Mouse (Mus musculus): ENCODE results near the gene Capn2.

Capn2 gene

GRCm38 (mm10) chr1:182461261-182461660, 56.1 kb downstream of the Capn2 start:
- no peak for DNase-seq (ENCODE audit: low spot score in 2 of 2)

GRCm38 (mm10) chr1:182460291-182461244, 56.8 kb downstream of the Capn2 start:
- no peak for DNase-seq (ENCODE audit: low spot score in 2 of 2)

GRCm38 (mm10) chr1:182459436-182459835, 58.0 kb downstream of the Capn2 start:
- DNase-seq (ENCODE audit: low spot score in 2 of 2) = no peak

GRCm38 (mm10) chr1:182458556-182458955, 58.9 kb downstream of the Capn2 start:
- DNase-seq (ENCODE audit: low spot score in 2 of 2) = no peak

- no peak for DNase-seq (ENCODE audit: low spot score in 2 of 2)
Observed at GRCm38 (mm10) chr1:182455080-182455479, 62.3 kb downstream of the Capn2 start.

- DNase-seq (ENCODE audit: low spot score in 2 of 2) = no peak
Observed at GRCm38 (mm10) chr1:182452473-182452872, 64.9 kb downstream of the Capn2 start.

- no peak for DNase-seq (ENCODE audit: low spot score in 2 of 2)
Observed at GRCm38 (mm10) chr1:182448276-182449035, 69.0 kb downstream of the Capn2 start.

GRCm38 (mm10) chr1:182444116-182444515, 73.3 kb downstream of the Capn2 start:
- DNase-seq (ENCODE audit: low spot score in 2 of 2) = no peak

GRCm38 (mm10) chr1:182441791-182442473, 75.5 kb downstream of the Capn2 start:
- no peak for DNase-seq (ENCODE audit: low spot score in 2 of 2)

- DNase-seq (ENCODE audit: low spot score in 2 of 2) = no peak
Observed at GRCm38 (mm10) chr1:182439546-182440222, 77.7 kb downstream of the Capn2 start.

- DNase-seq (ENCODE audit: low spot score in 2 of 2) = no peak
Observed at GRCm38 (mm10) chr1:182436746-182437145, 80.7 kb downstream of the Capn2 start.

- no peak for DNase-seq (ENCODE audit: low spot score in 2 of 2)
Observed at GRCm38 (mm10) chr1:182432059-182432458, 85.3 kb downstream of the Capn2 start.

- DNase-seq (ENCODE audit: low spot score in 2 of 2) = no peak
Observed at GRCm38 (mm10) chr1:182430676-182431075, 86.7 kb downstream of the Capn2 start.

- no peak for DNase-seq (ENCODE audit: low spot score in 2 of 2)
Observed at GRCm38 (mm10) chr1:182429826-182430225, 87.6 kb downstream of the Capn2 start.

- DNase-seq (ENCODE audit: low spot score in 2 of 2) = no peak
Observed at GRCm38 (mm10) chr1:182427426-182427825, 90.0 kb downstream of the Capn2 start.

GRCm38 (mm10) chr1:182426444-182426843, 91.0 kb downstream of the Capn2 start:
- DNase-seq (ENCODE audit: low spot score in 2 of 2) = no peak

- DNase-seq (ENCODE audit: low spot score in 2 of 2) = no peak
Observed at GRCm38 (mm10) chr1:182425176-182425575, 92.2 kb downstream of the Capn2 start.

- no peak for DNase-seq (ENCODE audit: low spot score in 2 of 2)
Observed at GRCm38 (mm10) chr1:182424274-182424673, 93.1 kb downstream of the Capn2 start.

- no peak for DNase-seq (ENCODE audit: low spot score in 2 of 2)
Observed at GRCm38 (mm10) chr1:182419481-182419880, 97.9 kb downstream of the Capn2 start.

All from right cerebral cortex, postnatal 36 days (tissue).